Mouse (Mus musculus) hindbrain, embryonic 16.5 days (tissue): ENCODE data around the gene Cmtm5. TPM values are rescaled to one million over a fixed set of nuclear protein-coding genes. Genes with fewer than 3 reads are reported as not detected.
"Not testable (repeated sequence)": the region's sequence is repeated elsewhere in the genome, so short reads cannot be mapped to it uniquely, and the experiment has no call there.

Experiments
- ATAC-seq: fragments of 200-750 bp; cut with Nextera tagmentation; 2 replicates; pipeline ENCODE4 v1.8.0; 2017; ENCODE audit warnings: moderate TSS enrichment, moderate library complexity
- H3K27ac ChIP-seq: fragments of 300-500 bp; sonication (generic); 2 replicates; pipeline ENCODE4 v1.5.1; 2014; ENCODE audit warnings: low read depth, mild to moderate bottlenecking, control low read depth, low read length, moderate library complexity
- H3K27me3 ChIP-seq: fragments of 300-500 bp; sonication (generic); replicated peaks from 2 replicates; pipeline ENCODE4 v1.6.1; 2014; ENCODE audit warnings: low read length; ENCODE audit not compliant: control insufficient read depth, insufficient read depth
- H3K36me3 ChIP-seq: fragments of 300-500 bp; sonication (generic); 2 replicates; pipeline ENCODE4 v1.6.1; 2014; ENCODE audit warnings: mild to moderate bottlenecking, low read length, moderate library complexity, mixed read lengths; ENCODE audit not compliant: control insufficient read depth, insufficient read depth
- H3K4me1 ChIP-seq: fragments of 300-500 bp; sonication (generic); 2 replicates; pipeline ENCODE4 v1.6.1; 2014; ENCODE audit warnings: low read depth, low read length; ENCODE audit not compliant: control insufficient read depth, insufficient read depth
- H3K4me2 ChIP-seq: fragments of 300-500 bp; sonication (generic); 2 replicates; pipeline ENCODE4 v1.6.1; 2014; ENCODE audit warnings: mild to moderate bottlenecking, low read length, control low read depth, moderate library complexity
- H3K4me3 ChIP-seq: fragments of 300-500 bp; sonication (generic); 2 replicates; pipeline ENCODE4 v1.5.1; 2014; ENCODE audit warnings: mild to moderate bottlenecking, low read length, control low read depth, moderate library complexity
- H3K9ac ChIP-seq: fragments of 300-500 bp; sonication (generic); 2 replicates; pipeline ENCODE4 v1.6.1; 2014; ENCODE audit warnings: low read depth, mild to moderate bottlenecking, control low read depth, low read length, moderate library complexity
- H3K9me3 ChIP-seq: fragments of 300-500 bp; sonication (generic); 2 replicates; pipeline ENCODE4 v1.6.1; 2014; ENCODE audit warnings: mild to moderate bottlenecking, low read length, moderate library complexity; ENCODE audit not compliant: control insufficient read depth
- WGBS: fragments of 180-500 bp; shearing (Covaris S2); extraction: QIAGEN DNeasy Blood & Tissue Kit; methylation state at CpG from one replicate; pipeline ENCODE4 v1.1.7; 2014; 5-methylcytosine and 5-hydroxymethylcytosine counted together
- polyA plus RNA-seq: library from polyadenylated mRNA; unstranded; fragments of >200 nt; fragmentation: Nextera tagmentation; extraction: Ambion mirVana; gene quantifications from 2 replicates; pipeline ENCODE4 v1.2.1, GENCODE M21; 2015

Cmtm5 gene
- polyA plus RNA-seq, 1 experiment from 2014 or later: 28.5 TPM

DNA sequence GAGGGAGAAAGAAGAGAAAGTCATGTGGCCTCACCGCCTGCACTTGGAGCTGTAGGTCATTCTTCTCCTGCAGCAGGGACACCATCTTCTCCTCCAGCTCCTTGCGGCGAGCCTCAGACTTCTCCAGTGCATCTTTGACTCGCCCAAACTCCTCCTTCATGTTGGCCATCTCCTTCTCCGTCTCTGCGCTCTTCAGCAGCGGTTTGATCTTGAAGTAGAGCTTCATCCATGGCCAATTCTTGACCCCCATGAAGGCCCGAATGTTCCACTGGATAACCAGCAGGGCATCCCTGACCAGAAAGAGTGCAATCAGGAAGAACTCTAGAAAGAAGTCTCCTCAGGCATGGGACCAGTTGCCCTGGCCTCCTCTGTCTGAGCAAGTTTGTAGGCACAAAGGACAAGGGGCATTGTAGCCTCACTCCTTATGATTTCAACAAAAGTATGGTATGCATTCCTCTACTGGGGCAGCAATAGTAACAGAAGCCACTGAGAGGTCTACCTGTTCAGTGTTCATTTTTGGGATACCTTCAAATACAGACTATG, 17.7 kb downstream of the Cmtm5 start:
- no peaks in the 10 kb centered on the region for H3K27me3 ChIP-seq
- 94% methylated on average over 8 of the region's 8 CpGs for WGBS
- no peak for ATAC-seq

DNA sequence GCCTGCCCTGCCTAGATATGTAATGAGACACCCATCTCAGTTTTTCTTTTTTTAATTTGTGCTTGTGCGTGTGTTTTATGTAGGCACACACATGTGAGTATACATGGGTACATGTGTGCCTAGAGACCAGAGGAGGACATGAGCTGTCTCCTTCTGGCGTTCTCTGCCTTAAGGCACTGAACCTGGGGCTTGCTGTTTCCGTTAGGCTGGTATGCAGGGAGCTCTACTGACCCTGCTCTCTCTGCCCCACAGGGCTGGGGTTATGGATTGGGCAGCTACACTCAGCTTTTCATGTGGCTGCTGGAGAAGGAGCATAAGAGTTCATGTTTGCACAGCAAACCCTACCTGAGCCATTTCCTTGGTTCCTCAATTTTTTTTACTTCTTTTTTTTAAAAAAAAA, 18.4 kb downstream of the Cmtm5 start:
- H3K4me2 ChIP-seq: no peak overlapping the region
- H3K27ac ChIP-seq: no peak overlapping the region
- H3K4me1 ChIP-seq: no peaks in the 10 kb centered on the region
- no peak overlapping the region for H3K9ac ChIP-seq
- no peaks in the 10 kb centered on the region for H3K27me3 ChIP-seq
- H3K36me3 ChIP-seq: no peaks in the 10 kb centered on the region
- no peak for ATAC-seq
- no peaks in the 10 kb centered on the region for H3K9me3 ChIP-seq
- WGBS: 84% methylated on average over 3 of the region's 3 CpGs
- no peak overlapping the region for H3K4me3 ChIP-seq

More for the DNA sequence above, 17.7 kb downstream of the Cmtm5 start:
- no peak overlapping the region for H3K9ac ChIP-seq
- H3K4me3 ChIP-seq: no peak overlapping the region
- H3K36me3 ChIP-seq: no peaks in the 10 kb centered on the region
- H3K27ac ChIP-seq: no peak overlapping the region
- no peaks in the 10 kb centered on the region for H3K4me1 ChIP-seq
- no peaks in the 10 kb centered on the region for H3K9me3 ChIP-seq
- no peak overlapping the region for H3K4me2 ChIP-seq

DNA sequence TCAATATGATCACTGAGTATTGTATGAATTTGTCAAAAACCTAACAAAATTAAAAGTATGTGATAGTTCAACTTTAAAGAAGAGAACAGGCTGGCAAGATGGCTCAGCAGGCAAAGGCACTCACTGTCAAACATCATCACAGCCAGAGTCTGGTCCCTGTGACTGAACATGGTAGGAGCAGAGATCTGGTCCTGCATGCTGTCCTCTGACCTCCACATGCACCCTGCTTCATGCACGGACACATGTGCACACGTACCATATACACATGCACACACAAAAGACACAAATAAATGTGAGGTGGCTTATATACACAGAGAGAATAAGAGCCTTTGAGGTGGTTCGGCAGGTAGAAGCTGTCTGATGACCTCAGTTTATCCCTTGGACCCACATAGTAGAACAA, 19.4 kb downstream of the Cmtm5 start:
- no peak overlapping the region for H3K27ac ChIP-seq
- H3K4me2 ChIP-seq: no peak overlapping the region
- H3K36me3 ChIP-seq: no peaks in the 10 kb centered on the region
- H3K9me3 ChIP-seq: no peaks in the 10 kb centered on the region
- no peaks in the 10 kb centered on the region for H3K4me1 ChIP-seq
- no peaks in the 10 kb centered on the region for H3K27me3 ChIP-seq
- 90% methylated on average over 3 of the region's 3 CpGs for WGBS
- ATAC-seq: no peak
- no peak overlapping the region for H3K4me3 ChIP-seq
- H3K9ac ChIP-seq: no peak overlapping the region

DNA sequence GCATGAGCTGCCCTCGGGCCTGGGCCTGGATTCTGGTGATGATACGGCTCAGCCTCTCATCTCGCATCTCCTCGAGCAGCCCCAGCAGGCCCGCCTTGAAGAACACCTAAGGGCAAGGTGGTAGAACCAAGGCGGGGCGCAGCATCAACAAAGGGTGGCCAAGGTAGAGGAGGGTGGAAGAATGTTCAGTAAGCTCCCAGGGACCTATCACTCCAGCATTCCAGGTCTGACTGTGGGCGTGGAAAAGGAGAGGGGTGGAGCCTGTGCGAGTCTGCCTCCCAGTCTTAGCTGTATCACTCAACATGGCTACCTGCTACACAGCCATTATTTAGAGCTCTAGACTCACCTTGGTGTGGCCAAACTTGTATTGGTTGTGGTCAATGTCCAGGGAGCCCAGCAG, 20.5 kb downstream of the Cmtm5 start:
- no peak overlapping the region for H3K27ac ChIP-seq
- WGBS: 85% methylated on average over 9 of the region's 9 CpGs
- no peak overlapping the region for H3K9ac ChIP-seq
- H3K4me2 ChIP-seq: no peak overlapping the region
- ATAC-seq: no peak
- H3K9me3 ChIP-seq: no peaks in the 10 kb centered on the region
- no peaks in the 10 kb centered on the region for H3K27me3 ChIP-seq
- H3K4me1 ChIP-seq: no peaks in the 10 kb centered on the region
- H3K36me3 ChIP-seq: no peaks in the 10 kb centered on the region
- H3K4me3 ChIP-seq: no peak overlapping the region

DNA sequence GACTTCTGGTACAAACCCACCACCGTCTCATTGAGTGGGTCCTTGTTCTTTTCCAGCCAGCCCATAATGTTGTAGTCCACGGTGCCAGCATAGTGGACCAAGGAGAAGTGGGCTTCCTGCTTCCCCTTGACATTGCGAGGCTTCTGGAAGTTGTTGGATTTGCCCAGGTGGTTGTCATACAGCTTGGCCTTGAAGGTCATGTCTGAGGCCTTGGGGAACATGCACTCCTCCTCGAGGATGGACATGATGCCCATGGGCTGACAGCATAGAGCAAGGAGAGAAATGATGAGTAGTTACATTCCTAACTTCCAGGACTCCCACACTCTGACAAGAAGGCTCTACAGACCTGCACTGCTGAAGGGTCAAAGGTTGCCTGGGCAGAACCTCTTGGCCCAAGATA, 22.4 kb downstream of the Cmtm5 start:
- Histone ChIP-seq H3K4me1 (no peaks in the 10 kb centered on the region), H3K36me3 (no peaks in the 10 kb centered on the region), H3K27ac (no peak overlapping the region), H3K9ac (no peak overlapping the region), H3K4me2 (no peak overlapping the region), H3K4me3 (no peak overlapping the region), H3K27me3 (no peaks in the 10 kb centered on the region), H3K9me3 (no peaks in the 10 kb centered on the region)
- no peak for ATAC-seq
- 85% methylated on average over 4 of the region's 4 CpGs for WGBS

DNA sequence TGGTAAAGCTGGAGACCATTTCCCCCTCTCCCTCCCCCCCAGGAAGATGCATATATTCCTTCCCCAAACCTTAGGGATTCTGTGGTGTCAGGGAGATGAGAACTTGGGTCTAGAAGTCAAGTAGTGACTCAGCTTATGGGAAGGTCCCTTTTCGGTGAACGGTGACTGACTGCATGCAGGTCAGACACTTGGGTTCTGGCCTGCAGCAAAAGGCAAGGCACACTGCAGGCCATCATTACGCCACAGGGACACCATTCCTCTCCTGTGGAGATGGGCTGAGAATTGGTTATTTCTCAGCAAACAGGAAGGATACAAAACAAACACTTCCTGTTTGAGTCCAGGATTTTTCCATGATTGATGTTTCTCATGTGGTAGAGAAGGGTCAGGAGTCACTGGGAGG, 23.1 kb downstream of the Cmtm5 start:
- Histone ChIP-seq H3K9ac (no peak overlapping the region), H3K4me3 (no peak overlapping the region), H3K4me2 (no peak overlapping the region), H3K4me1 (no peaks in the 10 kb centered on the region), H3K27ac (no peak overlapping the region), H3K9me3 (no peaks in the 10 kb centered on the region), H3K27me3 (no peaks in the 10 kb centered on the region), H3K36me3 (no peaks in the 10 kb centered on the region)
- 92% methylated on average over 3 of the region's 3 CpGs for WGBS
- no peak for ATAC-seq

DNA sequence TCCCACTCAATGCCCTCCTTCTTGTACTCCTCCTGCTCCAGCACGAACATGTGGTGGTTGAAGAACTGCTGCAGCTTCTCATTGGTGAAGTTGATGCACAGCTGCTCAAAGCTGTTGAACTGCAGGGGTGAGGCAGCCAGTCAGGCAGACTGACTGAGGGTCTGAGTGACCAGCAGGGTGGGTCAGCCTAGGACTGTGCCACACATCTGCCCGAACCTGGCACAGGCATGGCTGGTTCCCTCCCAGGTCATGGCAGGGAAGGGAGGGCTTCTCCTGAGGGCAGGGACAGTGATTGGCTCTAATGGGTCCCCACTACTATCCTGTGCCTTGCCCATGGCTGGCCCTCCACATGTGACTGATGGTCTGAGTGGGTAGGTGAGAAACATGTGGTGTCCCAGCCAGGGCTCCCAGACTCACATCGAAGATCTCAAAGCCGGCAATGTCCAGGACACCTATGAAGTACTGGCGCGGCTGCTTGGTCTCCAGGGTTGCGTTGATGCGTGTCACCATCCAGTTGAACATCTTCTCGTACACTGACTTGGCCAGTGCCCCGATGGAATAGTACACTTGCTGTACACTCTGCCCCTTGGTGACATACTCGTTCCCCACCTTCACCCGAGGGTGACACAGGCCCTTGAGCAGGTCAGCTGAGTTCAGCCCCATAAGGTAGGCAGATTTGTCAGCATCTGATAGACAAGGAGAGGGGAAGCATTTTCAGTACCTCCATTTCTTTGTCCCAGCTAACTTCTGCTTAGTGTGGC, 24.0 kb downstream of the Cmtm5 start:
- 90% methylated on average over 11 of the region's 12 CpGs for WGBS

DNA sequence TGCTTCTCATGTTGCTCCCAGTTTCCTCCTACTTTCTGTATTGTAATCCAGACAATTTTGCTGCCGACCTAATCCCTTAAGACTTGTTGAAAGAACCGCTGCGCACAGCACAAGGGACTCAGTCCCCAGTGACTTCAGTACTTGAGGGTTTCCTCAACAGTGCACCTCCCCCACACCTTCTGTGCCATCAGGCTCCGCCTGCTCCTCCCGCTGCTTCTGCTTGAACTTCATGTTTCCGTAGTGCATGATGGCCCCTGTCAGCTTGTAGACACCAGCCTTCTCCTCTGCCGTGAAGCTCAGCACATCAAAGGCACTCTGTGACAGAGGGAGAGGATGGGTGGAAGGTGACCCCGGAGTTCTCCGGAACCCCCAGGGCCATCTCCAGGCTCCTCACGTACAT, 24.7 kb downstream of the Cmtm5 start:
- Histone ChIP-seq H3K27me3 (no peaks in the 10 kb centered on the region), H3K4me1 (no peaks in the 10 kb centered on the region), H3K9me3 (no peaks in the 10 kb centered on the region), H3K4me2 (no peak overlapping the region), H3K36me3 (no peaks in the 10 kb centered on the region), H3K4me3 (no peak overlapping the region), H3K9ac (no peak overlapping the region), H3K27ac (no peak overlapping the region)
- no peak for ATAC-seq
- 79% methylated on average over 10 of the region's 10 CpGs for WGBS

More for the DNA sequence above, 24.0 kb downstream of the Cmtm5 start:
- ATAC-seq, H3K27me3 ChIP-seq, H3K9me3 ChIP-seq, H3K36me3 ChIP-seq, H3K4me1 ChIP-seq, H3K4me3 ChIP-seq, H3K9ac ChIP-seq, H3K4me2 ChIP-seq, H3K27ac ChIP-seq: not testable (repeated sequence)

DNA sequence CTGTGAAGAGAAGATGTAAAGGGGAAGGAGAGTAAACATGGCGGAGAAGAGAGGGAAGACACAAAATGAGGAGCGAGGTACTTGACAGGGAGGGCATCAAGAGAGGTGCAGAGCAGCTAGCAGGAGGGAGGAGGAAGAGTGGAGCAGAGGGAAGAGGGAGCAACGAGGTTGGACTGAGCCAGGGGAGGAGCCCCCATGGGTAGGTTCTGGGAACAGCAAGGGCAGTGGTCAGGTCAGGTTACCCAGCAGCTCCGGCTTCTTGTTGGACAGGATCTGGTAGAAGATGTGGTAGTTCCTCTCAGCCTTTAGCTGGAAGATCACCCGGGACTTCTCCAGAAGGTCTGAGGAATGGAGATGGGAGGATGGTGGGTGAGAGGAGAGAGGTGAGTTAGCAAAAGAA, 25.4 kb downstream of the Cmtm5 start:
- ATAC-seq: no peak
- no peaks in the 10 kb centered on the region for H3K27me3 ChIP-seq
- no peak overlapping the region for H3K4me3 ChIP-seq
- H3K9me3 ChIP-seq: no peaks in the 10 kb centered on the region
- no peak overlapping the region for H3K9ac ChIP-seq
- no peaks in the 10 kb centered on the region for H3K4me1 ChIP-seq
- no peaks in the 10 kb centered on the region for H3K36me3 ChIP-seq
- H3K27ac ChIP-seq: no peak overlapping the region
- 86% methylated on average over 5 of the region's 5 CpGs for WGBS
- H3K4me2 ChIP-seq: no peak overlapping the region
